Mouse (Mus musculus) frontal cortex, postnatal 10 days (tissue): ENCODE measurements at regions not wholly inside any gene's neighbourhood (a gene's known extent, or its start where the extent isn't known, plus 50 kb on each side); places are given as distances from the start of the nearest gene placed in this dataset.

Experiments
- DNase-seq, 2 experiments: peaks; one replicate each; pipeline ENCODE4 v3.0.0; 2022; ENCODE audit warnings: low spot score in 2 of 2, mixed read lengths in 1 of 2

DNA sequence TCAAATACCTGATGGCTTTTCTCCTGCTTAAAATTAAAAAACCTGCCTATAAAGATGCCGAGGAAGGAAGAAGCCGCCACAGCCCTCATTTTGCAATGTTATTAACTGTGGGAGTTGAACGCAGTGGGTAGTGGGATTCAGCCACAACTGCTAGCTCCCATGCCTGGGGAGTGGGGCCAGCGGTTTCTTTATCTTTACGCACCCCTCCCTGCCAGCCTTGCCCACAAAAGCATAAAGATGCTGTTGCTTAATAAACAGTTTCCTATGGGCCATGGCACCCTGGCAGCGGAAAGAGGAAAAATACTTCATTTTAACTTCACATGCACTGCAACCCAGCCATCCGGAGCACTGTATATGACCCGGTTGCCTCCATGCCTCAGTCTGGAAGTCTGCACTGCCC lies 389.2 kb downstream of the H2al1j start:
- DNase-seq: no peak

DNA sequence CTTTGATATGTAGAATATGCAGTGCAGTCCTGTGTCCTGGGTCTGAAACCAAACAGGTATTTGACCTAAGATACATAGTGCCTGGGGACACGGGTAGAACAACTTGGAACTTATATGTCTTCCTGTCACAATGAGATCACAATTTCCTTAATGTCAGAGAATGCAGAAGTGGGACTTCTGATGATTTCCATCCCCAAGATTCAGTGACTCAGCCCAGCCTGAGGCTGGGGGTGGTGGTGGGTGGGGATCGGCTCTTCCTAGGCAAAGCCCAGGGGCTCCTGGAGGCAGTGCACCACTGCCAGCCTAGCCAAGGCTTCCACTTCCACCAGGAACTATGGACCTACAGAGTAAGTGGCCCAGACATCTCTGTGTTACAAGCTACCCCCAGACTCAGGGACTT lies 391.2 kb downstream of the H2al1j start:
- no peak for DNase-seq

DNA sequence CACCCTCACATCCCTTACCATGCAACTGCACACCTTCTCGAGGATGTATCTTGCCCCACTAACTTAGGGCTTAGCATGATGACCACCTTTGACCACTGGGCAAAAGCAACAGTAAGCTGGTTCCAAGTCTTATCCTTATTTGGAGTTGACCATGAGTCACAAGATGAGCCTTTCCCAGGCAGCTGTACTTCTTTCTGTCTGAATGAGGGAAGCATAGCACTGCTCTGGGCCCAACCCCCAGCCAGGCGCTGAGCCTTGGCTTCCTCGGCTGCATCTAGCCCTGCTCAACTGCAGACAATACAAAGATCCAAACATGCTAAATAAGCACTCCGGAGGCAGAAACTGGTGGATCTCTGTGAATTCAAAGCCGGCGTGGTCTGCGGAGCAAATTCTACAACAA lies 392.9 kb downstream of the H2al1j start:
- no peak for DNase-seq

DNA sequence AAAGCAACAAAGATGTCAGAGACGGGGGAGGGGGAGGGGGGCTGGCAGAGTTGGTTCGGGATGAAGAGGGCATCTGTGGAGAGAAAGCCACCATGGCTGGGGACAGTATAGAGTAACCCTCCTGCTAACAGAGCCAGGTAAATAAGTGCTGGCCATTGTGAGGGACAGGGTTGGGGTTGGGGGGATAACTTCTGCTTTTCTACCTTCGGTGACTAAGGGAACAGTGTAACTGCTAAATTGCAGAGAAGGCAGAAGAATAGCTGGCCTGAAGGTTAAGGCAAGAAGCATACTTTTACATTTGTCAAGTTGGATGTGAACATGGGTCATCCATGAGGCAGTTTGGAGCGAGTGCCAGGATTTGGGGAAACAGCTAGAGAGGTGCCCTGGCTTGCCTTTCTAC lies 395.1 kb downstream of the H2al1j start:
- no peak for DNase-seq

DNA sequence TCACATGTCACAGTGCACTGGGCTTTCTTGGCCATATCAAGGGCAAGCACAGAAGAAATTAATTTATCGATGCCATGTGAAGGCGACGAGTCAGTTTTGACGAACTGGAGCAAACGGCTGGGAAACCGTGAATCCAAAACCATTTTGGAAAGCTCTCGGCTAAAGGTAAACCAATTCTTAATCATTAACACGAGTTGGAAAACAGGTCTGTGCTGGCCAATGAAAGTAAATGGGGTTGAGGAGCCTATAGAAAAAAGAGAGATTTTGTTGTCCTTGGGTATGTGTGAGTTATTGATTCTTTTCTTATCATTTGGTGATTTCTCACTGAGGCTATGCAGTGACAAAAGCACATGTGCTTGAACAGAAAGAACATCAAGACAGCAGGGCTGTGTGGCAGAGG lies 397.1 kb downstream of the H2al1j start:
- no peak for DNase-seq

DNA sequence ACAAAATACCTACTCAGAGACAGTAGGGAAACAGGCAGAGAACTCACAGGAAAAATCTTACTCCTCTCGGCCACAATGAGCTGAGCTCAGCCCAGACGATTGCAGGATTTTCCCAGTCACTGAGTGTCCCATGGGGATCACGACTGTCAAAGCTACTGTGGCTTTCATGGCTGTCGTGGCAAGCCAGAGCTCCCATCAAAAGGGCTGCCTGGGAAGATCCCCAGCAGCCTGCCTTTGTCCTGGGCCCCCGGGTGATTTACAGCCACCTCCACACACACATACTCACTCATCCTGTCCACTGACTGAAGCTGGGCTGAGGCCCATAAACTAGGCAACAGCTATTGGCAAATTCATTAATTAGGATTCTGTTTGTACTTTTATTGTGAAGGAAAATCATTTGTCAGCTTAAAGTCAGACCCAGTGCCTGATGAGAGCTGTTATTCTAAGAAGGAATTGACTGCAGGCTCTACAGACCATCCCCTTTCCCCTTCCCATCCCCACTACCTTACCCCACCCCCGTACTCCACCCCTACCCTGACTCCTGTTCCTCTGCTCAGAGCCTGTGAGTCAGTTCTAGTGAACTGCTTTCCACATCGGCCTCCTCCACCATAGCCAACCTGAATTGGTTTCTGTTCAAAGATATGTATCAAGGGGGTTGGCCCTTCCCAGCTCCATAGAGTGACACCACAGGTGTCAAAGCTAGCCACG lies 399.1 kb downstream of the H2al1j start:
- DNase-seq: no peak

DNA sequence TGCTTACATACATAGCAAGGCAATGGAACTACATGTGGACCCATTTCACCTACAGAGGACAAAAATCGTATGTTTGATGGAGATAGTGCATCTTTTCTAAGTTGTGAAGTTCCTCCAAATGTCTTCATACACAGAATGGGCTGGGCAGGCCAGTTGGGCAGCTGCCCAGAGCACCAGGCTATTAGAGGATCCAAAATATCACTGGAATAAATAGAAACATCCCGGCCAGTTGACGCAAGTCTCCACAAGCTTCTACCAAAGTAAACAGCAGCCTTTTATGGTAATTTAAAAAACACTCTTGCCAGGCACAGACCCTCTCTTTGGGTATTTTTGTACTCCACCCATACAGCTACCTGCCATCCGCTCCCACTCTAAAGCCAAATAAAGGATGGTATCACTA lies 400.9 kb downstream of the H2al1j start:
- DNase-seq: no peak

DNA sequence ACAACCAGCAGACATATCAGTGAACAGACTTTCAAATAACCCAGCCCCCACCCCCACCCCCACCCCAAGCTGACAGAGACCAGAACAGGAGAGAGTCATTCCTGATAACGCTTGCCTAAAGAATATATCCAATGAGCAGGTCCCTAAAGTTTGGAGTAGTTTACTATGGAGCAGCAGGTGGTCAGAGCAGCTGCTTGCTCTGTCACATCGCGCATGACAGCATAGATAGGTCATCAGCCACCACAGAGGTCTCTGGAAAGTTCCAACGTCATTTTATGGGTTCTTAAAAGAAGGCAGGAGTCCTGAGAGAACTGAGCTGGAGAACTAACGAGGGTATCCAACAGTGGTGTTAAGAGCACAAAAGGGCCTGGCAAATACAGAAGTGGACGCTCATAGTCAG lies 402.4 kb downstream of the H2al1j start:
- no peak for DNase-seq

DNA sequence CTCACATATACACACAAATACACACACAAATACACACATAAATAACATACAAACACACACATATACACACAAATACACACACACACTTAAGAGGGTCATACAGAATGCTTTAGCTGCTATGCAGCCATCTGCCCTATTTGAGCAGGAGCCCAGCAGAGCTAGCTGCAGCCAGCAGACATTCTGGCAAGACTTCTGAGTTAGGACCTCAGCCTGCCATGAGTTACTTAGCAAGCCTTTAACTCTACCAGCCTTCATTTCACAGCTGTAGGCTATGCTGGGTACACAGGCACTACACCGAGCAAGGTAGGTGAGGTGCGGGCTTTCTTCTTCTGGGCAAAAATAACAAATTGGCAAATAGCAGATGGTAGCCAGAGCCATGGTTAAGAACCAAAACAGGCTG lies 404.7 kb downstream of the H2al1j start:
- DNase-seq: no peak

DNA sequence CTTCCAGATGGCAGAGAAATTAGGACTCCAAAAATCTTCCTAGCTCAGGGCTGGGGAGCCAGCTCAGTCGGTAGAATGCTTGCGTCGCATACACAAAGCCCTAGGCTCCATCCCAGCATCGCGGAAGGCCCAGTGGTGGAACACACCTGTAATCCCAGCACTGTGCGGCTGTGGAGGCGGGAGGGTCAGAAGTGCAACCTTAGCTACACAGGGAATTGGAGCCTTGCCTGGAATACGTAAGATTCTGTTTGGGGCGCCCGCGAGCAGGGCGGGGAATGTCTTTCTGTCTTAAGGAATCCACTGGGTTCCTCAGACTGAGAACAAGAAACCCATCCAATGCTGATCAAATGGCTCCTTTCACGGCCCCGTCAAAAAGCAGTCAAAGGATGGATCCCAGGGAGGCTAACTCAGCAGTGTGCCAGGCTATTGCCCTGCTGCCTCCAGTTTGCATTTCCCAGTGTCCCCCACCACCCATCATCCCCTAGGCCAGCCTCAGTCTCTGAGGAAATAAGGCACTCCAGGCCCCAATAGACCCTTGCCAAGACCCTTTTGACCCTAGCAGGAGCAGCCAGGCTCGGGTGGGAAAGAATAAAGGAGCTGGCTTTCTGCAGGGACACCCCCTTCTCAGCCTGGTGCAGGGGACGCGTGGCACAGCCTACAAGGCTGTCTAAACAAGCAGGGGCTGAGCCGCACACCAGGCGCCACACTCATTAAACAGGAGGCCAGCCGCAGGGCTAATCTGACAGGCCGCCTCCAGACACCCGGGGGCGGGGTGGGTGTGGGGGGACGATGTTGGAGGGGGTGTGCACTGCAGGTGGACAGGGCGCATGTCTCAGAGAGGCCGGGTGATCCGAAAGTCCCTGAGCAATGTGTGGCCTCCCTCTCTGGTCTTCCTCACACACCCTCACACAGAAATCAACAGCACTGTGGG lies 407.1 kb downstream of the H2al1j start:
- no peak for DNase-seq

DNA sequence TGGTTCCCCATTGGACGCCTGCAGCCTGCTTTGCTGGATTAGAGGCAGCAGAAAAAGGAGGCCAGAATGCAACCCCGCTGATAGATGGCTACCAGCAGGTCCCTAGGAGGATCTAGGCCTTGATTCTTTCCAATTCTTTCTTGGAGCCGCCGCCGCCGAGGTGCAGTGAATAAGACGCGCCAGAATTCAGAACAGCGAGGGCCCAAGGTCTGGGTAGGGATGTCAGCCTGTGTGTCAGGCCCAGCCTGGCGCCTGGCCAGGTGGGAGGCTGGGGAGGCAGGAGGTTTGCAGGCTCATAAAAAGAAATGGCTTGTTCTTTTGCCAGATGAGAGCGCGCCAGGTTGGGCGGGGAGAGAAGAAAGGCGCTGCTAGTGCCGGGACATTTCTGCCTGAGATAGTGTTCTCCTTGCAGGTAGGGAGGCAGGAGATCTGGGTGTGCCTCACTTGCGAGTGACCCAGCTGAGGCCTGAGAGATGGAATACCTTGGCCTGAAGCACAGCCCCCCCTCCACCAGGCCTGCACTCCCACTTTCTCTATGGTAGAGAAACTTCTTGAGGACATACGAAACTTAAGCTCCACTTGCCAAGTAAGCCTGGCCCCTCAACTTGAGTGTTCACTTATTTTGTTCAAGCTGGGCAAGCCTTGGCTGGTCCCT lies 408.0 kb downstream of the H2al1j start:
- DNase-seq: peak; percentile 13 to 17

DNA sequence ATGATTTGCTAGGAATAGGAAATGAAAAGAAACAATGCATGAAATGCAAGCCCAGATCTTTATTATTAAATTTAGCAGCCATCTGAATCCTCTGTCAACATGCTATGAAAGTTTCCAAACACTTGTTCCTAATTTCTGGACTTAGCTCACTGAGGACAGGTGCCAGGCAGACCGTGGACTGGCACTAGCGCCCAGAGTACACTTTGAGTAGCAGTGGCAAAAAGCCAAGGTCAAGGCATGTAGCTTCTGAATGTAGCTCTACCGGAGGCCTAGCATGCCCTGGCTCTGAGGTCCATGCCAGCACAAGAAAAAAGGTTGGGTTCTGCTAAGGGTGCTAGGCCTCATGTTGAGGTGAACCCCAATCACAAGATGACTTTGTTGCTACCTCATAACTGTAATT lies 408.9 kb downstream of the H2al1j start:
- DNase-seq: no peak

DNA sequence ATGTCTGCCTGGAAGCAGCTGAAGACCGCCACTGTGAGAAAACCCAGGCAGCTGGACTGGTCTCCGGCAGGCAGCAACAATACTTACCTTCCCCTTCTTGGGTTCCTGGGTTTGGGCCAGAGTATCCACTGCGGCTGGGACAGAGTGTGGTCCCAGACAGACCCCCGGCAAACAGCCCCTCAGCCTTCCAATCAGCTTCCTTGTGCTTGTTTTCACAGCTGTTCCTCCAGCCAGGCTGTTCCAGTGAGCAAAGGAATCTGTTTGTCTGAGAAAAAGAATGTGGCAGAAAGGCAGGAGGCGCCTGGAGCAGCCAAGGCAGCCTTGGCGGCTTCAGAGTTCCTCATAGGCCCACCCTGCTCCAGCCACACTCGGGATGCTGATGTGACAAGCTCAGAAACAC lies 411.9 kb downstream of the H2al1j start:
- DNase-seq: no peak

DNA sequence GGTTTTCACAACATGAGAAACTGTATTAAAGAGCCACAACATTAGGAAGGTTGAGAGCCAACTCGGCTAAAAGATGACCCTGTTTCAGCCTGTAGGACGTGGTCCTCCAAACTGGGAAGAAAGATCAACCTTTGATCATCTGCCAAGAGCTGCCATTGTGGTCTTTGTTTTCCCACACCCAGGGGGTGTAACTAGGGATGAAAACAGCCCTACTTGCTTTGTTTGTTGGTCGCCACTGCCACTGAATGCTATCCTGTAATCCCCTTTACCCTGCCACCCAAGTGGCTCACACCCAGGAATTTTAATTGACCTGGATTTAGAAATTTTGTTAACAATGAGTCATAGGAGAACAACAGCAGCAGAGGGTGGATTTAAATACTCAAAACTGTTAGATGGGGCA lies 414.2 kb downstream of the Bcor start:
- DNase-seq: no peak

DNA sequence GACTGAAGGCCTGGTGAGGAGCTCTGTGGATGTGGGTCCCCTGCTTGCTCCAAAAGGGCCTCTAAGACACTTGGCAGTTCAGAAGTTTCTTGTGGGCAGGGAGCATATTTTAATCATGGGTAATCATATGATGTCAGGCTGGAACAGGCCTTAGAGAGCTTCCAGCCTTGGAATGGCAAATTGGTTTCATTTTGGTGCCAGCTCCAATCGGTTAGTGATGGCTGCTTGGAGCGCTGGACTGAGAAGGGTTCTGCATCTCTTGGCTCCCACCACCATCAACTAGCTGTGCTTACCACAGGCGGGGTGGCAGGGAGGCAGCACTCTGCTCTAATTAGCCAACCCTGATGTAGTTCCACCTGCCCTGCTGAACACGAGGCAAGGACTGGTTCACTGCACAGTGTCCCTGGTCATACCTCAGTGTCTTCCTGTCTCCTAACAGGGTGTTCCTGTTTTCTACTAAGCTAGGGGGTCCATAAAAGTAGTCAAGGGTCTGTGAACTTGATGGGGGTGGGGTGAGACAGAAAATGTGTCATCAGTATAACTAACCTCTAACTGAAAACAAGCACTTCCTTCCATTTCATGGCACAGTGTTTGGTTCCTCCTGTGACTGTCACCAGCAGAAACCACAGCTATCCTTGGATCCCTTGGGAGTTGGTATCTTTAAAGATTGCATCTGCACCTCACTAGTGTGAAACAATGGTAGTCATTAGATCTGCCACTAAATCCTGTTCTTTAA lies 412.6 kb downstream of the Bcor start:
- no peak for DNase-seq

DNA sequence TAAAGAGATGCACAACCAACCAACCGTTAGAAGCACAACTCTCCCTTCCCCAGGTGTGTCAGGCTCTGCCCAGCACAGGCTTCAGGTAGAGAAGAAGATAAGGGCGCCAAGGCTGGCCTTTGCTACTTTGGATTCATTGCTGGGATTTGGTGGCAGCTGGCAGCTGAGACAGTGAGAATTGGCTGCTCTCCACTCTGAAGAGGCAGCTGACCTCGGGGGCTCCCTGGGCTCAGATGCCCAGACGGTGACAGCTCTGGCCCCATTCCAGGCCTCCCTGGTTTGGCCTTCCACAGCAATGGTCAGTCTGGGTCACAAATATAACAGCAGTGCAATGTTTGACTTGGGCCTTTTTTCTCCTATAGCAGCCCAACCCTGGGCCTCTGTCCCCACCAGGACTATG lies 411.9 kb downstream of the Bcor start:
- no peak for DNase-seq

DNA sequence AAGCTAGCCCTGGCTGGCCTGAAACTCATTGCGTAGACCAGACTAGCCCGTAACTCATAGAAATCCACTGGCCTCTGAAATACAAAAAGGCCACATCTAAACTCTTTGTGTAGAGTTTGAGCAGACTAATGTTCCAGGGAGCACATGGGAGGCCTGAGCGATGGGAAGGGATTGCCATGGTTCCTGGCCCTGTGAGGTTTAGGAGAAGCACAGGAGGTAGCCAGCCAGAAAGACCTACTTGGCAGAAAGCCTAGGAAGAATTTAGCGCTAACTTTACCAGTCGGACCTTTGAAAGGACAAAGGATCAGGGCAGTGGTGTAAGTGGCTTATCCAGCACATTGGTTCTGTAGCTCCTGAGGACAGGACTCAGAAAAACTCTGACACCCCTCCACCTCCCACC lies 407.6 kb downstream of the Bcor start:
- no peak for DNase-seq

DNA sequence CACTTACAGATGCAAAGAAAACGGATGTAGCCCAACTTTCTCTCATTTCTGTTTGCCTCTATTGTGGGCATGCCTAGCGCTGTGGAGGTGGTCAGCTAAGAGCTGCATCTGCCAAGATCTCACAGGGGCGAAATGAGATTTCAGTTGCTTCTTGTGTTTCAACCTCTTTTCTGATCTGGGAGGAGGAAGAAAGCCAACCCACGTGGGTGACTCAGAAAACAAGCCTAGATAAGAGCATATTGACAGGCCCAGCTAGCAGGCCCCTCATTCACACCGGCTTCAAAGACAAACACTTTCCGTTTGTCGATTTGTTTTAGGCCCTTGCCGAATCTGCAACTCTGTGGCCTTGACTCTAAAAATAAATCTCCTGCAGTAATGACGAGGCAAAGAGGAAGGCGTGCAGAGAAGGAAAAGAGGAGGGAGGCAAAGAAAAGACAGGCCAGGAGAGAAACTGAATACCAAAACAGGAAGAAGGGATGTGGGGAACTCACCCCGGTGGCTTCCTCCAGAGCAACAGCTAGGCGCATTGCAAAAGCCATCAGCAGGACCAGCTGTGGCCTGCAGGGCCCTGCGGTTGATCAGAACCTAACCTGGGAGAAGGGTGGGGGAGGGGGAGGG lies 407.1 kb downstream of the Bcor start:
- no peak for DNase-seq

DNA sequence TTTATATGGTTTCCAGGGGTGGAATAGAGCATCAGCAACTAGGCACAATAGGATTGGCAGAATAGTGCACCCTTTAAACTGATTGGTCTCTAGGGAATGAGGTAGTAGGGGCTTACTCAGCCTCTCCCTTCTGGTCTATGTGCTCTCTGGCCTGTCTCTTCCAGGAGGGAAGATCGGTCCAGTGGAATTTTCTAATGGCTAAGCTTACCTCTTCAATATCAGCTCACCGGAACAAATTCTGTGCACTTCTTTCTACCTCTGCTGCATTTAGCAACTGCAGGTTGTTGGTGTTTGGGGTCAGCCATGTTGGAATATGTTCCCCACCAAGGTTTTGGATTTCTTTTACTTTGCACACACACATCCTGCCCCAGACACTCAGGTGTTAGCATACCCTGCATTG lies 405.1 kb downstream of the Bcor start:
- DNase-seq: no peak

DNA sequence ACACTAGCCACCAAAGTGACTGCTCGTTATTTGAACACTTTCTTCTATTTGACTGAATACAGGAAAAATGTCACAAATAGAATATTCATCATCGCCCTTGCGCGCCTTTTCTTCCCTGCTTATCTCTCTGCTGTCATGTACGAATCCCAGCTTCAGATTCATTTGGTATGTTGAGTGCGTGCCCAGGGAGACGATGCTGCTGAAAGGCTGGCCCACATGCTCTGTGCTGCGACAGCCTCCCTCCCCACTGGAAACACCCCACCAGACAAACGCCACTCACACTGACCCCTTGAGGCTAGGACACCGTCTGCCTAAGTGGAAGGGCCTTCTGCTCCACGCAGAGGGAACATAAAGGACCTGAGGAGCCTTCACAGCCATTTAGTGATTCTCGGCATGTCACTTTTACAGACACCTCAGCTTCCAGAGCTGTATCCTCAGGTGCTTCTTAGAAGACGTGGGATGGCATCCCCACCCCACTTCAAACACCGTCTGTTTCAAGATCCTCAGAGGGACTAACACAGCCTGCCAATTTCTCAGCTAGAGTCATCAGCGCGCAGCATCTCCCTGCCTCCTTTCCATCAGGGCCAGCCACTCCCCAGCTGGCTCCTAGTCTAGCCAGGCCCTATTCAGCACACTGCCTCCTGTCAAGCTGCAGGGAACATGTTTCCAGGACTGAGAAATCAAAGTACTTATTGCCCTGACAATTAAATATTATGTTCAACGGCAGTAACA lies 396.6 kb downstream of the Bcor start:
- DNase-seq: no peak
